Mouse (Mus musculus): Measurements from ENCODE around the gene Gtf2a1l. TPM values are rescaled to one million over a fixed set of nuclear protein-coding genes. Genes with fewer than 3 reads are reported as not detected.

Gene Gtf2a1l
- polyA plus RNA-seq, 1 experiment from 2014 or later, result not detected

Other genes with a start within 250 kb of the Gtf2a1l start
- 7.3 and 7.7 TPM in 2 replicates for gene Foxn2, start 227.9 kb upstream of the Gtf2a1l start, polyA plus RNA-seq (2014; fragmentation: Nextera tagmentation; extraction: Ambion mirVana)
- gene Ppp1r21, start 138.5 kb upstream of the Gtf2a1l start, polyA plus RNA-seq (2014; fragmentation: Nextera tagmentation; extraction: Ambion mirVana), result 13.3 and 17.0 TPM in 2 replicates
- 8.5 and 10.2 TPM in 2 replicates for gene Ston1, start 71.0 kb upstream of the Gtf2a1l start, polyA plus RNA-seq (2014; fragmentation: Nextera tagmentation; extraction: Ambion mirVana)
- gene Lhcgr, start 123.3 kb downstream of the Gtf2a1l start, polyA plus RNA-seq (2014; fragmentation: Nextera tagmentation; extraction: Ambion mirVana), result not detected in 2 replicates